Mouse (Mus musculus) common myeloid progenitor, adult 5-6 weeks (primary cell): Measurements from ENCODE around the gene Csnk2a2. TPM values are rescaled to one million over a fixed set of nuclear protein-coding genes. Genes with fewer than 3 reads are reported as not detected.

Source experiments
- ATAC-seq: replicated peaks from 2 replicates; pipeline ENCODE4 v1.8.0; 2016; ENCODE audit warnings: low read depth, mild to moderate bottlenecking, moderate TSS enrichment, inconsistent platforms; ENCODE audit not compliant: poor library complexity, severe bottlenecking
- total RNA-seq: library from RNA; stranded (forward); fragments of 200-1000, 187-1606 nt; gene quantifications from 2 replicates; pipeline ENCODE4 v1.2.3, GENCODE M21; 2017

Csnk2a2 gene
- total RNA-seq, 1 experiment from 2014 or later = 41.4 TPM

GRCm38 (mm10) chr8:95488698-95489332 is 1.0 kb downstream of the Csnk2a2 start:
- peak; percentile 85 for ATAC-seq

GRCm38 (mm10) chr8:95487800-95488697 is 1.8 kb downstream of the Csnk2a2 start:
- ATAC-seq = no peak; the same call in 1 of the 2 replicates

- no peak for ATAC-seq
Measured at GRCm38 (mm10) chr8:95470008-95470407, 19.8 kb downstream of the Csnk2a2 start.

GRCm38 (mm10) chr8:95468995-95469394 is 20.8 kb downstream of the Csnk2a2 start:
- ATAC-seq = peak; percentile 54; the same call in 1 of the 2 replicates

- ATAC-seq = no peak
Measured at GRCm38 (mm10) chr8:95466543-95466942, 23.3 kb downstream of the Csnk2a2 start.

GRCm38 (mm10) chr8:95452518-95452917 is 37.3 kb downstream of the Csnk2a2 start:
- ATAC-seq = no peak

GRCm38 (mm10) chr8:95450271-95450670 is 39.6 kb downstream of the Csnk2a2 start:
- no peak for ATAC-seq

- ATAC-seq = no peak
Measured at GRCm38 (mm10) chr8:95447661-95448060, 42.2 kb downstream of the Csnk2a2 start.

- no peak for ATAC-seq
Measured at GRCm38 (mm10) chr8:95445042-95445441, 44.8 kb downstream of the Csnk2a2 start.

- ATAC-seq = peak; percentile 56; the same call in 1 of the 2 replicates
Measured at GRCm38 (mm10) chr8:95441491-95442039, 48.3 kb downstream of the Csnk2a2 start.

GRCm38 (mm10) chr8:95440168-95440709 is 49.6 kb downstream of the Csnk2a2 start:
- ATAC-seq = 0 out of 2 replicates have a peak, but pooled peaks have one; percentile 28

- no peak for ATAC-seq
Measured at GRCm38 (mm10) chr8:95439421-95439820, 50.4 kb downstream of the Csnk2a2 start.

- no peak for ATAC-seq
Measured at GRCm38 (mm10) chr8:95437341-95437992, 52.4 kb downstream of the Csnk2a2 start.

- ATAC-seq = no peak
Measured at GRCm38 (mm10) chr8:95435930-95436329, 53.9 kb downstream of the Csnk2a2 start.

GRCm38 (mm10) chr8:95435471-95435870 is 54.4 kb downstream of the Csnk2a2 start:
- no peak for ATAC-seq

GRCm38 (mm10) chr8:95434686-95435439 is 55.0 kb downstream of the Csnk2a2 start, which contains the start of gene Cfap20:
TSS of gene Cfap20 (minus strand) at chr8:95434869.
- peak; percentile 97 for ATAC-seq

- ATAC-seq = no peak
Measured at GRCm38 (mm10) chr8:95434233-95434632, 55.6 kb downstream of the Csnk2a2 start.

GRCm38 (mm10) chr8:95433124-95433523 is 56.7 kb downstream of the Csnk2a2 start:
- no peak for ATAC-seq

- no peak for ATAC-seq
Measured at GRCm38 (mm10) chr8:95432471-95432870, 57.4 kb downstream of the Csnk2a2 start.
